Mouse (Mus musculus) heart, adult 18-20 months (tissue): ENCODE data around the gene Ovca2. TPM values are rescaled to one million over a fixed set of nuclear protein-coding genes. Genes with fewer than 3 reads are reported as not detected.
"Not testable (repeated sequence)": the region's sequence is repeated elsewhere in the genome, so short reads cannot be mapped to it uniquely, and the experiment has no call there.

Experiments used
- DNase-seq, 2 experiments: peaks; one replicate each; pipeline ENCODE4 v3.0.0; 2021 to 2022; ENCODE audit warnings: mixed read lengths in 1 of 2
- total RNA-seq, 2 experiments: library from RNA; stranded (reverse); gene quantifications; 2 replicates each; pipeline ENCODE4 v1.2.3; 2021

The Ovca2 gene
- total RNA-seq, 2 experiments from 2014 or later: 5.5 to 7.0 TPM

DNA sequence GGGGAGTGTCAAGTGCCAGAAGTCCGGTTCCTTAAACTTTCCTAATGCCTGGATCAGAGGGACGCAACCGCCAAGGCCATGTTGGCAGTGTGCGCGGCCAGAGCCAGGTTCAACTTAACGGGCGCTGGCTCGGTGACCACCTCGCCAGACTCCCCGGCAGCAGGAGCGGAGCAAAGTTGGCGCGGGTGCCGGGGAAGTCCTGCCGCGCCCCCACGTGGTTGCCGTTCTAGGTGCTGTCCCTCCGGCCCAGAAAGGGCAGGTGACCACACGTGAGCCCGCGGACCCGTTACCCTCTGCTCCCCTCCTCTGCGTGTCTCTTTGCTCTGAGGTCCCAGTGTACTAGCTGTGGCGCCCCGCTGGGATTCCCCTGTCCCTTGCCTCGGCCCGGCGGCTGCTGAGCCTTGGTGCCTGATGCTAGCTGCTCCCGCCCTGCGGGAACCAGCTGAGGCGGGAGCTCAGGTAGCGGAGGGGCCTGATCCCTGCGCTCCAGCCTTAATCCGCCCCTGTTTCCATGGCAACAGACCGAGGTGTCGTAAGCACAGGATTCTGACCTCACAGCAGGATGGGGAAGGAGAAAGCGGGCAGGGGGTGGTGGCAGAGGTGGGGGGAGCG lies 16.3 kb upstream of the Ovca2 start:
- DNase-seq: peak in 1 of 2 experiments; percentile 50

DNA sequence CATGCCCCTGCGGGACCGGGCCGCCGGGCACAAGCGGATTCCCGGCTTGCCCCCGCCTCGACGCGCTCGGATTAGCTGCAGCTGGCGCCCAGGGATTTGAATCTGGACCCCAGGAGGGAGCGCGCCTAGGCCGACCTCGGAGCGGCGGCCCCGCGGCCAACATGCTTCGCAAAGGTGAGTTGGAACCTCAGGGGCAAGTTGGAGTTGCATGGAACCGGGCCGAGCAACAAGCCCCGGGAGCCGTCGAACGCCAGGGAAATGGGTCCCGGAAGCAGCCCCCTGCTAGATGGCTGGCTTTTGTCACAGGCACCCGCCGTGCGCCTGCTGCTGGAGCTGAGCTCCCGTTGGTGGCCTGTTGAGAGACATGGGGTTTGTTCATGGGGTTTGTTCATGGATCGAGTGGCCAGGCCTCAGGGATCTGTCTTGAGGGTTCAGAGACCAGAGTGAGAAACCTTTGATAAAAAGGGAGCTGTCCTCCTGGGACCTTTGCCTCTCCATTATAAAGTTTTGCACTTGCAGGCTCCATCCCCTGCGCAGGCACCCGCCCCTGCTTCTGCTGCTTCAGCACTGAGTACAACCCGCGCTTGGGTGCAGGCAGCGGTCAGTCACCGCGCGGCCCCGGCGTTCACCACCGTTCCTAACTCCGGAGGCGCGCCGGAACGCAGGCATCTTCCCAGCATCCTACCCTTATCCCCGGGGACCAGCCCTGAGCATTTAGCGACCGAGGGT lies 15.7 kb upstream of the Ovca2 start:
- DNase-seq: peak in 1 of 2 experiments; percentile 60

DNA sequence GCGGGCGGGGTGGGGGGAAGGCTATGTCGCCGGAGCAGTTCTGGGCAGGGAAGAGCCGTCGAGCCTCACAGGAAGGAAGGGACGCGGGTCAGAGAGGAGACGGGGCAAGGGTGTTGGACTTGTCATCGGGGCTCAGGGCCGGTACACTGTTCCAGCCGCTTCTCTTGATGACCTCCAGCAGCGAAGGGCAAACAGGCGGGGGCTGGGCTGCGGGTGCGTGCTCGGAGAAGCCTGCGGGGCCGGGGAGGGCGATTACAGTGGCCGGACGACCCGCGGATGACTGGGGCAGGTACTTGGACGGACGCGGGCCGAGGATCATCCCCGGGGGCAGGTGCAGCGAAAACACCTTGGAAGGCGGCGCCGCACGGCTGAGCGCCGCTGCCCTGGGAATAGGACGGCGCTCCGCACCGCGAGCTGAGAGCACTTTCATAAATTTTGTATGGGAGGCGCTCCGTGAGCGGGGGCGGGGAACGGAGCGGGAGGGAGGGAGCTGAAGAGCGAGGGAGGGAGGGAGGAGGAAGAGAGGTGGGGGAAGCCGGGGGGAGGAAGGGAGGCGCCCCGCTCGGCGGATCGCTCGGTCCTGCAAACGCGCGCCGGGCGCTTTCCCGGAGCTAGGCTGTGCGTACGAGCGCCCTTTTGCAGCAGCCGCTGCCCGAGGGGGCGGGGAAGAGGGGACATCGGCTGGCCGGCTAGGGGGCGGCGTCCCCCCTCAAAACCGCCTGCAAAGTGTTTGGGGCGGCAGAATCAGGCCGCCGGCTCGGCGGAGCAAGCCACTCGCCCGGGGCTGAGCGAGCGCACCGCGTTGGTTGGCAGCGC lies 14.8 kb upstream of the Ovca2 start, which contains the start of gene Rtn4rl1:
Gene Rtn4rl1 (plus strand): TSS at position 528 of the 816 bp plus-strand sequence.
- DNase-seq: peak; percentile 79 to 84

DNA sequence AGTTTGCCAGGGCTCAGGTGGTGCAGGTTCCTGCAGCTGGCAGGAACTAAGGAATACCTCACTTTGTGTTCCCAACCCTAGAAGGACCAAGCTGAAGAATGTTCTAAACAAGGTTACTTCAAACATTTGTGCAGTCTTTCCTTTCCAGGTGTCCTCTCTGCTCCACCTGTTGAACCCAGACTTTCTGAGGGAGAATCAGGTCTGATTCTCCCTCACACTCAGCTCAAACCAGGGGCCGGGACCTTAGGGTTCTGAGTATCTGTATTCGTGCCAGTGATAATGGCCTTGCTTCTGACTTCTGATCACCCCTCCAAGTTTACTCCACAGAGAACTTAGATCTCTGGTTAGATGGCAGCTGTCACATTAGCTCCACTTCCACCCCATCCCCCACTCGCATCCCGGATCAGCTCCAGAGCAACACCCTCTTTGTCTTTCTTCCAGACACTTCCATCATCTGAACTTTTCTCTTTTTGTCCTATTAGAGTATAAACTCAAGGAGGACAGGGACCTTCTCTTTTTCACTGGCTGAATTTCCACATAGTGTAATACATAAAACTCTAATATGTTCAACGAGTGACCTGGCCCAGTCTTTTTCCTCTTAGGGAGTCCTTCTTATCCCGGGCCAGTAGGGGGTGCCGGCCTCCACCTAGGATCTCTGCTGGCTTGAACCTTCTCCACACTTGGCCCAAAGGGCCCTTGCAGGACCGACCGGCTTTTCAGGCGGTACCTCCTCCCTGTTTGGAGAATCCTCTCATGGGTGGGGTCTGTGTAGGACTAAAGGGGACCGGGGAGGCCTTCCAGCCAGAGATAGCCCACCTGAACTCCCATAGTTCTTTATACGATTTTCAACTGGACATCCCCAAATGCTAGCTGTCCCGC lies 13.9 kb upstream of the Ovca2 start:
- peak; percentile 88 for DNase-seq

DNA sequence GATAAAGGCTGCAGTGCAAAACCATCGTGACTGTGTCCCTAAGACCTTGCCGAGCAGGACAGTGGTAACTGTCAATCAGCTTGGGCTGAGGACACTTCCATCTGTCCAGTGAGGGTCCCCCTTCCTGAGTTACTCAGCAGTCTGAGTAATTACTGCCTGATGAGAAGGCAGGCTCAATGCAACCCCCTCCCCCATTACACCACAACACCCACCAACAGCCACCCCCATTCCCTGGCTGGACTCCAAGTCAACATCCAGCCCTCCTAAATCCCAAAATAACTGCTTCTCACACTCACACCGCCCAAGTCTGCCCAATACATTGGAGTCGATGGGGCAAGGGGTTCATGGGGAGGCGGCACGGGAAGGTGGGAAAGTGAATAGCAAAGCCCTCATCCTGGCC lies 13.2 kb upstream of the Ovca2 start:
- no peak for DNase-seq

DNA sequence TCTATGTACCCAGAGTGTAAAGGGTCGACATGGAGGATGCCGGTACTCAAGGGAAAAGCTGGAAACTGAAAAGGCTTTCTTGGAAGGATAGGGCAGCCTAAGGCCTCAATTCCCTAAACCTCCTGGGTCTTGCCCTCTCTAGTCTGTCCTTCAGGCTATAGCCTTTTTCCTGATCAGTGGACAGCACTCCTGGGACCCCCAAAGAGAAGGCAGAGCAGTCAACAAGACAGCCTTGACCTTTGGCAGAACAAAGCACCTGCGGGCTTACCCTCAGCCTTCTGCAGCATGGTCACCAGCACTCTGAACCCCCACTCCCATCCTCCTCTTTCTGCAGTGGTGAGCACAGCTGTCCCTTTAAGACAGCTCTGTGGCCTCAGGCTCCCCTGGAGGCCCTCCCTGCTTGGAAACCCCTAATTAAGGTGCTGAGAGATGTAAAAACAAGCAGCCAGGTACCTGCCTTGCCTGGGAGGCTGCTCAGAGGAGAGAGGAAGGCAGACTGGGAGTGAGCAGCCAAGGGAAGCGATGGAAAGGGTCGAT lies 12.3 kb upstream of the Ovca2 start, which contains the start of gene Dph1:
Gene Dph1 (minus strand): TSS at position 337 of the 537 bp plus-strand sequence.
- DNase-seq: no peak

DNA sequence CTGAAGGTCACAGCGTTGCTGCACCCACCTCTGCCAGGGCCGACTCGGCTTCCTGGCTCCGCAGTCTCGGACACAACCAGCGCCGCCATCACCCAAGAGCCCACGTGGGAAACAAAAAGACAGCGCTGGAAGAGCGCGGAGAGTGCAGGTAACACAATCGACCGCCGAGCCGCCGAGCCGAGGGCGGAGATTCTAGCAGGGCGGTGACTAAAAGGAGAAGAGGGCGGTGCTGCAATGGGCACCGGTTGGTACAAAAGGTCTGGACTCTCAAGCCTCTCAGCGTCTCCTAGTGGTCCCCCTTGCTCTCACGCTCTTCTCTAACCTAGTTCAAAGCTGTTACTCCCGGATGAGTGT lies 11.7 kb upstream of the Ovca2 start:
- DNase-seq: peak; percentile 86 to 88

DNA sequence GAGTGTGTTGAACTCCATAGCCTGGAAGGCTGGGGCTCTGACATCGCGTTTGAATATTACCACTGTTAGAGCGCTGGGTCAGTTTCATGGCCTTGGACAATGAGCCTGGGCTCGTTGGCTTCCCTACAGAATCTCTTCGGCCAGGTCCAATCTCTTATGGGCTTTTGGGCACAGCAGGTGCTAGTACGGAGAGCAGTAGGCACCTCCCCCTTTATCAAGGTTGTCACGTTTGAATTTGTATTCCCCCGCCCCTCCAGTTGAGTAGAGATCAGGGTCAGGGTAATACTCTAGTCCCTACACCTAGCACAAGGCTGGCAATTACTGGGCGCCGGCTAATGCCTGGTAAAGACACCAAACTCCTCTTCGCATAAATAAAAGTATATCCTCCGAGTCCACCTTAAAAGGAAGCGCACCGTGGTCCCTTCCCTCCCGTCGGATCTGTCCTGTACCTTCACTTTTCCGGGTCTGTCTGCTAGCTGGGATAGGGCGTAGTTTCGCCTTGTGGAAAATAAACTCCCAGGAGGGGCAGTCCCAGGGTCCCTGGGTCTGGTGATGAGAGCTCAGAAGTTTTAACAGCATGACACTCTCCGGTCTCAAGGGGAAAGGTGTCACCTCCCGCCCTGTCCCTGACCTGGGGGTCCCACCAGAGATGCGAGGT lies 11.2 kb upstream of the Ovca2 start:
- no peak for DNase-seq

DNA sequence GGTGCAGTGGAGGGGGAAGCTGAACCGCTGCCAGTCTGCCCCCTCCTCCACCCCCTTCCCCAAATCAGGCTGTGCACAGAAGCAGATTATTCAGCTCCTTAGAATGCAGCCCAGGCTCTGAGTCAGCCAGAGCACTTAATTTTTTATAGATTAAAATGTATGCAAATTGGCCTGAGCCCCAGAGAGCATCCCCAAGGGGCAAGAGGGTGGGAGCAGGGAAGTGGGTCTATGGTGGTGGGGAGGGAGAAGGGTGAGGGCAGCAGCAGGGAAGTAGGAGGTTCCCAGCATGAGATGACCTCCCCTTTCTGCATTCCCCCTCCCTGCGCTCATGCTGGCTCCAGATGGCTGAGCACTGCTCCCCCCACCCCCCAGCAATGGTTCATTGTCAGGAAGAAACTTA lies 6.4 kb upstream of the Ovca2 start:
- no peak for DNase-seq

DNA sequence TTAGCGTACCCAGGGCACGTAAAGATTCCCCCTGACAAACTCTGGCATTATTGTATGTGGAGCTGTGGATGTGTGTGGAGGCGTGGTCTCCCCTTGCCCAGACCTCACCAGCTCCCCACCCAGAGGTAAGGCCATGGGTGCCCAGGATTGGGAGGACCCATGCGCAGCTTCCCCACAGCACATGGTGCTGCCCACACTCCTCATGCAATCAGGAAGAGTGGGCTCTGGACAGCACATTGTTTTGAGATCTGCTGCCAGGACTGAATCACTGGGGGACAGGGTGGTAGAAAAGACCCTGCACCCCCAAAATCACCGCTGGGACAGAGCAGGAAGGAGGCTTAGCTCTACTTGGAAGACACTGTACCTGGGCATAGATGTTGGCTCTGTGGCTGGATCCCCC lies 5.9 kb upstream of the Ovca2 start:
- no peak for DNase-seq

DNA sequence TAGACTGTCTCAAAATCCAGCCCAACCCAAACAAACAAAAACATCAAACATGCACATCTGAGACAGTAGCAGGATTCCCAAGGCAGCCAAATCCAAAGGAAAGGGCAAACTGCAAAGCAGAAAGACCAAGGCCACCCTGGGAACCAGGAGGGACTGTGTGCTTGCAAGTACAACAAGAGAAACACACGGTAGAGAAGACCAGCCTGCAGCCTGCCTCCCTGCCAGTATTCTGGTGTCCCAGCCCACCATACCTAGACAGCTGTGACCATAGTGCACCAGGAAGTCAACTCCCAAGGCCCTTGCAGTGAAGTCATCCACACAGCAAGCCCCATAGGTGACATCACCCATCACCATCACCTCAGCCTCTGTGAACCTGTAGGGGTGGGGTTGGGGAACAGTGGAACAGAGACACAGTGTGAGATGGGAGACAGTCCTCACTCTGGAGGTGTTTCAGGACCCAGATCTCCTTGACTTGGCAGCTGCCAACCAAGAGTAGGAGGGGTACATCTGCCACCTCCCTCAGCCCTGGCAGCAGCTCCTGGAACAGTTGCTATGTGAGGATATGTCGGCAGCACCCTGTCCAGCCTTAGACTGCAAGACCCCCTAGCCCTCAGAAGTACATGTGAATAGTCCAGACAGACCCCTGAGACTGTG lies 5.4 kb upstream of the Ovca2 start:
- no peak for DNase-seq

DNA sequence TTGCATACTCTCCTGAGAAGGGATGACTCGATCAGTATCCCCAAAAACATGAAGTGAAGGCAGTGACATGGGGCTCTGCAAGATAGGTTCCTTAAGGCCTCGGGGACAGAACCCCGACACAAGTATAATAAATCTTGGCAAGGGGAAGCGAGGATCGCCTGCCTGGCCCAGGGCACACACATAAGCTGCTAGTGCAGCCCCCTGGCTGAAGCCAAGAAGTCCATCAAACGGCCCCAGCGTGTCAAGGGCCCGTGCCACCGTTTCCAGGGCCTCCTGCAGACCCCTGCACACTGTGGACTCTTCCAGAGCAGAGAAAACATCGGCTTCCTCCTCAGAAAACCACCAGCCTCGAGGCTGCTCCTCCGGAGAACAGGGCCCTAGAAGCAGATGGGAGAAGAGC lies 624 bp downstream of the Ovca2 start:
- DNase-seq: peak in 1 of 2 experiments; percentile 7

DNA sequence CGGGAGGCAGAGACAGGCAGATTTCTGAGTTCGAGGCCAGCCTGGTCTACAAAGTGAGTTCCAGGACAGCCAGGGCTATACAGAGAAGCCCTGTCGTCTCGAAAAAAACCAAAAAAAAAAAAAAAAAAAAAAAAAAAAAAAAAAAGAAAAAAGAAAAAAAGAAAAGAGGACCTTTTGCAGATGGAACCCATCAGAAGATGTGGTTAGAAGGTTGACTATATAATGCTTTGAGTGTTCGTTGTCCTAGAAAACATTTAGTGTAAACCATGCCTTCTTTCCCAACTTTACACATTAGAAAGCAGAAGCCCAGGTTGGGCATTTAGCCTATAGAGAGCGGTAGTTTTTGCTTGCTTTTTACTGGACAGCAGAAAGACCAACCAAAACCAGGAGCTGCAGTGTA lies 4.1 kb downstream of the Ovca2 start:
- not testable (repeated sequence) for DNase-seq

DNA sequence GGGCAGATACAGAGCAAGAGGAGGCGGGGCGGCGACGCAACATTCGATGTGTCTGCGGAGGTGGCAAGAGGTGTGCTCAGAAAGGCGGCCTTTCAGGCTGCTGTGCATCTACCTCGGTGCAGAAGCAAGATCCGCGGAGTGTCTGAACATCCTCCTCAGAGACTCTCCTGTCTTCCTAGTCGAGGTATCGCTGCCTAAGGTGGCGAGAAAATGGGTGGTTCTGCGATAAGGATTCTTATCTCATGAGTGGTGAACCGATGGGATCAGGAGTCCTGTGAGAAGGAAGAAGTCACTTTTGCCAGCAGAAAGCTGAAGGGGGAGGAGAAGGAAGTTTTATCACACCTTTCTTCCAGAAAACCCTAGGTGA lies 4.9 kb downstream of the Ovca2 start:
- no peak for DNase-seq

DNA sequence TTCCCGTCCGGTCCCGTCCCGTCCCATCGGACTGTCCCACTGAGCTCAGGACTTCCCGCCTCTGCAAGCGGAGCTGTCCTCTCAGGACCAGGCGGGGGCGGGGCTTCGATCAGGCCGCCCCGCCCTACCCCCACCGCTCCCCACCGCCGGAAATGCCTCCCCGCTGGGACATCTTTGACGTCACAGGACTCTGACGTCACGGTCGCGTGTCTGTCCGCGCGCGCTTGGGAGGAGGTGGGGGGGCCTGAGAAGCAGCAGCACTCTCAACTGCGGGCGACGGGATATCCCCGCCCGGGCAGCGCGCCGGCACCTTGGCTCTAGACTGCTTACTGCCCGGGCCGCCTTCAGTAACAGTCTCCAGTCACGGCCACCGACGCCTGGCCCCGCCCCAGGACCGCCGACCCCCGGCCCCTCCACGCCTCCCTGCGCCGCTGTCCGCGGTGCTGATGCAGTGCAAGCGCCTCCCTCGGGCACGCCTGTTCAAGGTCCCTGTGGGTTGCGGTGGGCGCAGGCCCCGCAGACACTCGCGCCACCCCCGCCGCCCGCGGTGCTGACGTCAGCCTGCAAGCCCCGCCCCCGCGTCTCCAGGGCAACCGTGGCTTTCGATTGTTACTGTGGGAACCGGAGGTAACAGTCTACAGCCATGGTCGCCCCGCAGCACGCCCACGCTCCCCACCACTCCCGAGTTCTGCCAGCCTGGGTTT lies 5.4 kb downstream of the Ovca2 start:
- peak; percentile 81 to 87 for DNase-seq

DNA sequence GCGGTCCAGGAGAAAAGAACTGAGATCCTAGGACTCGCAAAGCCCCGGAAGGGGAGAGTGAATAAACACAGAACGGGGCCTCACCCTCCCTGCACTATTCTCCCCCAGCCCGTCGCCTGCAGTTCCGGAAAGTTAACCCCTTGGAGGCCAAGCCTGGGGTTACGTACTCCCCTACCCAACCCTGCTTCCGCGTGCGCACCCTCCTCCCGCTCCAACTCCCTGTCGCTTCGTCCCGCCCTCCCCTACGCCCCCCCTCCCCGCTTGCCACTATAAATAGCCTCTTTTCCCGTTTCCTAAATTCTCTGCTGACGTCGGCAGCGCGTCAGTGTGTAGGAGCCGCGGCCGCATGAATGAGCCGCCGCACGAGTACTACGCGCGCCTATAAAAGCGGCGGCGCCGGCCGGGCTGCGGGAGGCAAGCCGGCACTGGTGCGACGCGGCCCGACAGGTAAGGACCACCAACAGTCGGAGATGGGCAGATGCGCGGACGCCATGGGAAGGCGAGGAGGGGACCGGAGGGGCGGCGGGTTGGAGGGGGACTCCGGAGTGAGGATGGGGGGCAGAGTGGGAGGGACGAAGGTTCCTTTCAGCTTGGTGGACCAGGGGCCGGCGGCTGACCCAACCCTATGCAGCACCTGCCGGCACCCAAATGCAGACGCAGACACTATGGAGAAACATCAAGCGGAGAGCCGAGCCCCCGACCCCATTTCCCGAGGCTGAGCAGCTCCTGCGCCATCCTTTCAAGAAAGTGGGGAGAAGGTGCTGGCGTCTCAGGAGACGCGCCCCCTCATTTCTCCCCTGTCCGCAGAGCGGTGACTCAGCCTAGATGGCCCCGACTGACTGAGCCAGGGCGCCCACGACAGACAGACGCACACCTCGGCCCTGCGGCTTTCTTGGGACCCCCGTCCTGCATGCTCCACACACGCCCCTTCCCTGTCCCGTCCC lies 6.2 kb downstream of the Ovca2 start:
- DNase-seq: peak; percentile 26 to 43

DNA sequence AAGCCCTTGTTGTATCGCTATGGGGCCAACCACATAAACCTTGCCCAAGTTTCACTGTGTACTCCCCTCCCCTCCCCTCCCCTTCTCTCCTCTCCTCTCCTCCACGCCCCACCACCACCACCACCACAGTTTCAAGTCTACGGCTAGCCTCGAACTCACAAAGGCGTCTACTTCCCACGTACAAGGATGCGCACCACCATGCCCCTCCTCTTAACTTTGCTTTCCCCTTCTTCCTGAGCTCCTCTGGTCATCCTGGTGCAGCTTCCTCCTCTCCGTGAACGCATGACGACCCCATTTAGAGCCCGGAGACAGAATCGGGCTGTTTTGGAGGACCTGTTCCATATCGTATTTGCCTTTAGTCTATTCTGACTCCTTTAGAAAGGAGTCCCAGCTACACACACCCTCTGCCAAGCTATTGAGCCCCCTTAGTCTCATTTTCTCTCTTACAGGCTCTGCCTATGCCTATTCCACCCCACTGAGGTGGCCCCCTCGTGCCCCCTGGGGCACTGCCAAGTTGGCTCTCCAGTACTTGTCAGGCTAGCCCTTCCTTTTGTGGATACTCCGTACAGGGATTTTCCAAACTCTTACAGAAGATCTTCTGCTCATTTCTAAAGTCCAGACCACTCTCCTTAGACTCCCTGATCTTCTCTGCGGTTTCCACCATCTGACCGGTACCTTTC lies 7.3 kb downstream of the Ovca2 start:
- peak in 1 of 2 experiments; percentile 31 for DNase-seq

DNA sequence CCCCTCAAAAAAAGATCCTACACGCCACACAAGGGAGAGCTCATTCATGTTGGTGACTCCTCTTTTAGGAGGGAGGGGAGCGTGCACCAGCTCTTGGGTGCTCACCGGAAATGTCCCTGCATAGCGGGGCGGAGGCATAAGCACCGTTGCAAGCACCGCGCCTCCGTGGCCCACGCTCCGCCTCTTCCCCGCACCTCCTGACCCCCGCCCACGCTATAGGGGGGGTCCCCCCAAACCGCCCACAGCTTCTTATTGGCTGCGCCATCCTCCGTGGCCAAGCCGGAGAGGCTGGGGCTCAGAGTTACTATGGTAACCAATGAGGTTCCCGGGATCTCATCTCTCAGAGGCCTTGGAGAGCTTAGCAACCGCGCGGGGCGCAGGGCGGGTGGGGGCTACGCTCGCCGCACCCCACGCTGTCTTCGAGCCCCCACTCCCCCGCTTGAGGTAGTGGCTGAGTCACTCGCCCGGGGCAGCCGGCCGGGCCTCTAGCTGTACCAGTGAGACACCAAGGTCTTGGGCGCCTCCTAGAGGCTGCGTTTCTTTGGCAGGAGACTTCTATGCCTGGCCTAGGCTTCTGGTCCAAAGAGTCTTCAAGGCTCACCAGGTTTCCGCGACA lies 8.4 kb downstream of the Ovca2 start:
- peak; percentile 95 to 98 for DNase-seq
